Mouse (Mus musculus) heart, adult 2 months (tissue): ENCODE results near the gene Lmf2.

Source experiments
- CTCF ChIP-seq: fragments of 200-600 bp; IDR thresholded peaks from 2 replicates; pipeline ENCODE4 v1.8.1; 2022; ENCODE audit warnings: antibody characterized with exemption, mild to moderate bottlenecking, moderate library complexity
- POLR2A ChIP-seq: fragments of 200-500 bp; IDR thresholded peaks from 2 replicates; pipeline ENCODE4 v1.6.1; 2011; ENCODE audit warnings: mild to moderate bottlenecking, low read depth, low read length, control low read depth; ENCODE audit not compliant: insufficient read depth

GRCm38 (mm10) chr15:89356372-89356771 lies 913 bp upstream of the Lmf2 start:
- TF ChIP-seq CTCF (no peak), POLR2A (no peak)
